Mouse (Mus musculus) cortical plate, adult 2 months (tissue): ENCODE data around the gene Cpt1b.

Experiments
- CTCF ChIP-seq: fragments of 200-500 bp; IDR thresholded peaks from 2 replicates; pipeline ENCODE4 v1.5.1; 2011; ENCODE audit warnings: mild to moderate bottlenecking, control low read depth, low read length; ENCODE audit not compliant: insufficient read depth; ENCODE audit errors: extremely low read depth
- POLR2A ChIP-seq: fragments of 200-500 bp; IDR thresholded peaks from 2 replicates; pipeline ENCODE4 v1.6.1; 2011; ENCODE audit warnings: mild to moderate bottlenecking, low read length, control low read depth; ENCODE audit not compliant: insufficient read depth; ENCODE audit errors: extremely low read depth

DNA sequence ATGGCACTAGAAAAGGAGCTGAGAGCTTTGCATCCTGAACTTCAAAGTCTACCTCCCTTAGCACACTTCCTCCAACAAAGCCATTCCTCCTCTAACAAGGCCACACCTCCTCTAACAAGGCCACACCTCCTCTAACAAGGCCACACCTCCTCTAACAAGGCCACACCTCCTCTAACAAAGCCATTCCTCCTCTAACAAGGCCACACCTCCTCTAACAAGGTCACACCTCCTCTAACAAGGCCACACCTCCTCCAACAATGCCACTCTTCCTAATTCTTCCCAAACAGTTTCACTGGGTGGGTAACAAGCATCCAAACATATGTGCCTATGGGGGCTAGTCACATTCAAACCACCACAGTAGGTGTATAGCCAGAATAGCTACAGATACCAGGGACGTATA, 23.2 kb downstream of the Cpt1b start:
- TF ChIP-seq POLR2A (no peak), CTCF (no peak)
